Mouse (Mus musculus) embryonic facial prominence, embryonic 12.5 days (tissue): ENCODE measurements around the gene Mtmr3. TPM values are rescaled to one million over a fixed set of nuclear protein-coding genes. Genes with fewer than 3 reads are reported as not detected.
"Not testable (repeated sequence)": the region's sequence is repeated elsewhere in the genome, so short reads cannot be mapped to it uniquely, and the experiment has no call there.

Source experiments
- ATAC-seq: fragments of 200-750 bp; cut with Nextera tagmentation; 2 replicates; pipeline ENCODE4 v1.8.0; 2017; ENCODE audit not compliant: insufficient number of reproducible peaks, insufficient read depth, low FRiP score, low TSS enrichment
- H3K27ac ChIP-seq: fragments of 300-500 bp; sonication (generic); 2 replicates; pipeline ENCODE4 v1.5.1; 2016; ENCODE audit warnings: mild to moderate bottlenecking
- H3K27me3 ChIP-seq: fragments of 300-500 bp; sonication (generic); 2 replicates; pipeline ENCODE4 v1.6.1; 2016; ENCODE audit warnings: mild to moderate bottlenecking, moderate library complexity
- H3K36me3 ChIP-seq: fragments of 300-500 bp; sonication (generic); 2 replicates; pipeline ENCODE4 v1.6.1; 2016; ENCODE audit warnings: mild to moderate bottlenecking
- H3K4me1 ChIP-seq: fragments of 300-500 bp; sonication (generic); 2 replicates; pipeline ENCODE4 v1.6.1; 2016
- H3K4me2 ChIP-seq: fragments of 300-500 bp; sonication (generic); replicated peaks from 2 replicates; pipeline ENCODE4 v1.6.1; 2016; ENCODE audit warnings: mild to moderate bottlenecking, moderate library complexity
- H3K4me3 ChIP-seq: fragments of 300-500 bp; sonication (generic); 2 replicates; pipeline ENCODE4 v1.5.1; 2016; ENCODE audit warnings: mild to moderate bottlenecking
- H3K9ac ChIP-seq: fragments of 300-500 bp; sonication (generic); 2 replicates; pipeline ENCODE4 v1.6.1; 2016; ENCODE audit warnings: mild to moderate bottlenecking, moderate library complexity
- H3K9me3 ChIP-seq: fragments of 300-500 bp; sonication (generic); 2 replicates; pipeline ENCODE4 v1.6.1; 2016; ENCODE audit warnings: mild to moderate bottlenecking, moderate library complexity
- WGBS: fragments of 180-500 bp; shearing (Covaris S2); methylation state at CpG from one replicate; pipeline ENCODE4 v1.1.7; 2016; 5-methylcytosine and 5-hydroxymethylcytosine counted together
- polyA plus RNA-seq: library from polyadenylated mRNA; unstranded; fragments of >200 nt; fragmentation: Nextera tagmentation; extraction: Ambion mirVana; gene quantifications from 2 replicates; pipeline ENCODE4 v1.2.1, GENCODE M21; 2016

The Mtmr3 gene
- polyA plus RNA-seq, 1 experiment from 2014 or later = 37.9 TPM

GRCm38 (mm10) chr11:4598411-4598810, 3.7 kb upstream of the Mtmr3 start:
- Histone ChIP-seq H3K36me3 (no peaks in the 10 kb centered on the region), H3K27me3 (no peaks in the 10 kb centered on the region), H3K4me1 (peaks cover 8% of the 10 kb centered on the region), H3K4me2 (no peak overlapping the region), H3K9ac (no peak overlapping the region), H3K9me3 (no peaks in the 10 kb centered on the region), H3K27ac (no peak overlapping the region), H3K4me3 (no peak overlapping the region)
- no peak for ATAC-seq
- 85% methylated on average over 2 of the region's 2 CpGs for WGBS

GRCm38 (mm10) chr11:4593849-4594607, 635 bp downstream of the Mtmr3 start:
- Histone ChIP-seq H3K4me3 (peak overlapping the region; percentile 90), H3K27me3 (no peaks in the 10 kb centered on the region), H3K9ac (peak overlapping the region; percentile 98), H3K36me3 (no peaks in the 10 kb centered on the region), H3K4me2 (peak overlapping the region; percentile 57), H3K4me1 (peaks cover 11% of the 10 kb centered on the region), H3K27ac (peak overlapping the region; percentile 95), H3K9me3 (no peaks in the 10 kb centered on the region)
- peak; percentile 94 for ATAC-seq
- WGBS = under 1% methylated on average over 45 of the region's 45 CpGs

GRCm38 (mm10) chr11:4593491-4593848, 1.2 kb downstream of the Mtmr3 start:
- Histone ChIP-seq H3K4me1 (peaks cover 11% of the 10 kb centered on the region), H3K36me3 (no peaks in the 10 kb centered on the region), H3K9me3 (no peaks in the 10 kb centered on the region), H3K4me2 (peak overlapping the region; percentile 57), H3K27ac (no peak overlapping the region), H3K27me3 (no peaks in the 10 kb centered on the region), H3K9ac (peak overlapping the region; percentile 98; the same call in 1 of the 2 replicates), H3K4me3 (peak overlapping the region; percentile 90)
- no peak for ATAC-seq
- WGBS = 33% methylated on average over 5 of the region's 5 CpGs

- H3K27ac ChIP-seq = no peak overlapping the region
- H3K9ac ChIP-seq = no peak overlapping the region
- H3K4me1 ChIP-seq = peaks cover 11% of the 10 kb centered on the region
- H3K4me2 ChIP-seq = no peak overlapping the region
- no peaks in the 10 kb centered on the region for H3K36me3 ChIP-seq
- WGBS = 82% methylated on average over 4 of the region's 4 CpGs
- no peak overlapping the region for H3K4me3 ChIP-seq
- no peaks in the 10 kb centered on the region for H3K27me3 ChIP-seq
- no peaks in the 10 kb centered on the region for H3K9me3 ChIP-seq
- ATAC-seq = no peak
Measured at GRCm38 (mm10) chr11:4591811-4592210, 2.9 kb downstream of the Mtmr3 start.

- Histone ChIP-seq H3K9ac (no peak overlapping the region), H3K4me3 (no peak overlapping the region), H3K27ac (no peak overlapping the region), H3K9me3 (no peaks in the 10 kb centered on the region), H3K4me2 (no peak overlapping the region), H3K4me1 (peaks cover 11% of the 10 kb centered on the region; the same call in 1 of the 2 replicates), H3K27me3 (no peaks in the 10 kb centered on the region), H3K36me3 (no peaks in the 10 kb centered on the region)
- ATAC-seq = no peak
- 80% methylated on average over 2 of the region's 2 CpGs for WGBS
Measured at GRCm38 (mm10) chr11:4578682-4579081, 16.0 kb downstream of the Mtmr3 start.

GRCm38 (mm10) chr11:4577079-4577478, 17.6 kb downstream of the Mtmr3 start:
- peaks cover 11% of the 10 kb centered on the region; the same call in 1 of the 2 replicates for H3K4me1 ChIP-seq
- no peak overlapping the region for H3K27ac ChIP-seq
- H3K9ac ChIP-seq = no peak overlapping the region
- 100% methylated on average over 2 of the region's 2 CpGs for WGBS
- no peak overlapping the region for H3K4me2 ChIP-seq
- no peaks in the 10 kb centered on the region for H3K9me3 ChIP-seq
- H3K4me3 ChIP-seq = no peak overlapping the region
- H3K27me3 ChIP-seq = no peaks in the 10 kb centered on the region
- H3K36me3 ChIP-seq = no peaks in the 10 kb centered on the region
- no peak for ATAC-seq

GRCm38 (mm10) chr11:4576090-4576732, 18.5 kb downstream of the Mtmr3 start:
- not testable (repeated sequence) for ATAC-seq, H3K4me2 ChIP-seq, H3K36me3 ChIP-seq, H3K4me3 ChIP-seq, H3K9me3 ChIP-seq, H3K27me3 ChIP-seq, H3K9ac ChIP-seq, H3K27ac ChIP-seq
- WGBS = 88% methylated on average over 2 of the region's 2 CpGs
- peaks cover 11% of the 10 kb centered on the region; the same call in 1 of the 2 replicates for H3K4me1 ChIP-seq

GRCm38 (mm10) chr11:4571491-4571901, 23.2 kb downstream of the Mtmr3 start:
- 77% methylated on average over 4 of the region's 4 CpGs for WGBS
- Histone ChIP-seq H3K9me3 (no peaks in the 10 kb centered on the region), H3K27ac (no peak overlapping the region)

GRCm38 (mm10) chr11:4566333-4566732, 28.3 kb downstream of the Mtmr3 start:
- H3K9ac ChIP-seq = no peak overlapping the region
- 90% methylated on average over 6 of the region's 6 CpGs for WGBS
- H3K4me2 ChIP-seq = no peak overlapping the region
- no peaks in the 10 kb centered on the region for H3K4me1 ChIP-seq
- ATAC-seq = no peak
- H3K9me3 ChIP-seq = no peaks in the 10 kb centered on the region
- H3K27me3 ChIP-seq = no peaks in the 10 kb centered on the region
- no peaks in the 10 kb centered on the region for H3K36me3 ChIP-seq
- H3K27ac ChIP-seq = no peak overlapping the region
- H3K4me3 ChIP-seq = no peak overlapping the region

More at GRCm38 (mm10) chr11:4571491-4571901, 23.2 kb downstream of the Mtmr3 start:
- no peak for ATAC-seq
- Histone ChIP-seq H3K36me3 (no peaks in the 10 kb centered on the region), H3K27me3 (no peaks in the 10 kb centered on the region), H3K4me1 (peaks cover 5% of the 10 kb centered on the region; the same call in 1 of the 2 replicates), H3K4me2 (no peak overlapping the region), H3K9ac (no peak overlapping the region), H3K4me3 (no peak overlapping the region)

- H3K4me3 ChIP-seq = no peak overlapping the region
- H3K36me3 ChIP-seq = no peaks in the 10 kb centered on the region
- no peak for ATAC-seq
- H3K27ac ChIP-seq = no peak overlapping the region
- 88% methylated on average over 2 of the region's 2 CpGs for WGBS
- no peak overlapping the region for H3K4me2 ChIP-seq
- H3K9ac ChIP-seq = no peak overlapping the region
- no peaks in the 10 kb centered on the region for H3K27me3 ChIP-seq
- no peaks in the 10 kb centered on the region for H3K9me3 ChIP-seq
- no peaks in the 10 kb centered on the region for H3K4me1 ChIP-seq
Measured at GRCm38 (mm10) chr11:4565545-4565944, 29.1 kb downstream of the Mtmr3 start.

- Histone ChIP-seq H3K27me3 (no peaks in the 10 kb centered on the region), H3K9me3 (no peaks in the 10 kb centered on the region), H3K4me2 (no peak overlapping the region), H3K36me3 (no peaks in the 10 kb centered on the region), H3K27ac (no peak overlapping the region), H3K9ac (no peak overlapping the region), H3K4me1 (no peaks in the 10 kb centered on the region), H3K4me3 (no peak overlapping the region)
- ATAC-seq = no peak
- 85% methylated on average over 2 of the region's 2 CpGs for WGBS
Measured at GRCm38 (mm10) chr11:4553274-4554063, 41.2 kb downstream of the Mtmr3 start.
